Mouse (Mus musculus) heart, adult 9 months (tissue): ENCODE measurements around the gene Adgrb2.

Source experiments
- DNase-seq, 2 experiments: peaks; one replicate each; pipeline ENCODE4 v3.0.0; 2022; ENCODE audit warnings: low spot score in 2 of 2

The Adgrb2 gene

DNA sequence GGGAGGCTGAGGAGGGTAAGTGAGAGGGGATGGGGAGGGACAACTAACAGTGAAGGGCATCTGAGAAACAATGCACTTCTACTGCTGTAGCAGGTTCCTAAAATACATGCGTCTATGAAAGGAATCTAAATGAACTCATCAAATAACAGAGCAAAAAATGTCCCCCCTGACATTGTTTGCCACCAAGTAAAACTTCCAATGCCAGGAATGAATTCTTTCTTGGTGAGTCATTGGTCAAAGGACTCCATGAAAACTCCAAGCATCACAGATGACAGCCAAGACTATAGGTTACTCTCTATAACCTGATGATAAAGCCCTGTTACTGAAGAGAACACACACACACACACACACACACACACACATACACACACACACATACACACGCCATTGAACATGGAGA lies 46.5 kb downstream of the Adgrb2 start:
- DNase-seq: no peak

DNA sequence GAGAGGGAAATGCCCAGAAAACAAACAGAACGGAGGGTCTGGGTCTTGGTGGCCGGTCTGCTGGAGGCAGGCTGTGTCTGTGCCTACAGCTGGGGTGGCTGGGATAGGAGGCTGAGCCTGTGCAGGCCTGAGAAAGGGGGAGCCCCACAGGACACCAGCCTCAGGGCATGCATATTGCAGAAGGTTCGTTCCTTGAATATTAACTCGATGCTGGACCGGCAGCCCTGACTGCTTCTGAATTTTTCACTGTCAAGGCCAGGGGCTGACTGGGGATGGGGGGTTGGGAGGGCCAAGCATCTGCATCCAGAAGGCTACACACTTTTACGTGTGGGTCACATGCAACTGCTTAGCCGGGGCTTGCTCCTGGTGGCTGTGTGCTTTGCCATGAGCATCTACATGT lies 48.8 kb downstream of the Adgrb2 start:
- no peak for DNase-seq

- DNase-seq: peak; percentile 36 to 37
Observed at GRCm38 (mm10) chr4:130036112-130036511, 51.4 kb downstream of the Adgrb2 start.

GRCm38 (mm10) chr4:130036573-130037401 lies 52.1 kb downstream of the Adgrb2 start:
- peak; percentile 77 to 84 for DNase-seq

DNA sequence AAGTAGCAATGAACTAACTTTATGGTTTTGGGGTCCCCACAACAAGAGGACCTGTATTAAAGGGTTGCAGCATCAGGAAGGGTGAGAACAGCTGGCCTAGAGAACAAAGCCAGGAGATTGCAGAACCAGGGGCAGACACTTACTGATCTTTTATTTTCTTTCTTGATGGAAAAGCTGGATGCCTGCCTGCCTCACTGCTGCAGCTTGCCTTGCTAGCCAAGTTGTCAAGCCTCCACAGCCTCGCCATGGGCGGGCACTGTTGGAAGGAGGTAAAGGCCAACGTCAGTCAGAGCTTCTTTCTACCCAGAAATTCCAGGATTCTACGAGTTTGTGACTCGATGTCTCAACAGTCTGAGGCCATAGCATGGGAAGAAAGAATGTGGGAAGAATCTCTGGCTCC lies 54.7 kb downstream of the Adgrb2 start:
- no peak for DNase-seq

- no peak for DNase-seq
Observed at GRCm38 (mm10) chr4:130041076-130041475, 56.4 kb downstream of the Adgrb2 start.

GRCm38 (mm10) chr4:130044211-130044610 lies 59.5 kb downstream of the Adgrb2 start:
- DNase-seq: no peak

- peak; percentile 52 to 63 for DNase-seq
Observed at GRCm38 (mm10) chr4:130045609-130046008, 60.9 kb downstream of the Adgrb2 start.

GRCm38 (mm10) chr4:130047331-130048202 lies 62.9 kb downstream of the Adgrb2 start, which contains the start of gene Col16a1:
Gene Col16a1 (plus strand): TSS chr4:130047840.
- peak; percentile 89 to 92 for DNase-seq

DNA sequence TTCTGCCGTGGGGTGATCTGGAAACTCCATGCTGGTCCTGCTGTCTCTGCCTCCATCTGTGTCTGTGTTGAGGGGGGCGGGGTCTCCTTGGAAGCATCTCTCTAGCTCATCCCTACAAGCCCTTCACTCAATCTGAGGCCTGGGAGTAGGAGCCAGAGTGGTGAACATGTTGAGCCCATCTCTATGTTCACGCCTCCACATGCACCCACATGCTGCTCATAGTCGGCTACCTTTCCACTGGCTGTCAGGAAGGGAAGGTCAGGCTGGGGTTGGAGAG lies 63.5 kb downstream of the Adgrb2 start:
- no peak for DNase-seq

- peak; percentile 63 to 83 for DNase-seq
Observed at GRCm38 (mm10) chr4:130050056-130050824, 65.6 kb downstream of the Adgrb2 start.

GRCm38 (mm10) chr4:130052283-130052682 lies 67.6 kb downstream of the Adgrb2 start:
- no peak for DNase-seq

DNA sequence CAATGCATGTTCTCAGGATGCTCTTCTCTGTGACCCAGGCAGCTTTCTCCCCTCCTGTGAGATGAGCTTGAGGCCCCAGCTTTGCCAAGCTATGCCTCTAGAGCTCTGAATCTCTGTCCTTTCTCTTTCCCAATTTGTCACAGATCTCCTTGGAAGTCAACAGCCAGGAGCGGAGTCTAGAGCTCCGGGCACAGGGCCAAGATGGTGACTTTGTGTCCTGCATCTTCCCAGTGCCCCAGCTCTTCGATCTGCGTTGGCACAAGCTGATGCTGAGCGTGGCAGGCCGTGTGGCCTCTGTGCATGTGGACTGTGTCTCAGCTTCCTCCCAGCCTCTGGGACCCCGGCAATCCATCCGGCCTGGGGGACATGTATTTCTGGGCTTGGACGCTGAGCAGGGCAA lies 68.4 kb downstream of the Adgrb2 start:
- DNase-seq: no peak

DNA sequence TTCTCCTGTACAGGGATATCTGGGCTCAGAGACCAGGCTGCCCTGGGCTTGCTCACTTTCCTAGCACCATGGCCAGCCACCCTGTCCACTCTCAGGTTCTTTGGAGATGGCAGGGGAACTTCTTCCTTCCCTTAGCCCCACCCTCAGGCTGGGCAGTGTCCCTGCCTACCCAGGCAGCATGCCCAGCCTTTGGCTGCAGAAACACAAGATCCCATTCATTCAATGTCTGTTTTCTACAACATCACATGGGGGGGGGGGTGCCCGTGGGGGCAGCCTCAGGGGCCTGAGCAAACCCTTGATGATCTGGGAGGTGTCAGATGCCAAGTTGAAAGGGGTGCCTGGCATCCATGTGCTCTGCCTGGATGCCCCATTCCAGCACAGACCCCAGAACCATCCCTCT lies 70.1 kb downstream of the Adgrb2 start:
- DNase-seq: no peak

- no peak for DNase-seq
Observed at GRCm38 (mm10) chr4:130055160-130056010, 70.7 kb downstream of the Adgrb2 start.

DNA sequence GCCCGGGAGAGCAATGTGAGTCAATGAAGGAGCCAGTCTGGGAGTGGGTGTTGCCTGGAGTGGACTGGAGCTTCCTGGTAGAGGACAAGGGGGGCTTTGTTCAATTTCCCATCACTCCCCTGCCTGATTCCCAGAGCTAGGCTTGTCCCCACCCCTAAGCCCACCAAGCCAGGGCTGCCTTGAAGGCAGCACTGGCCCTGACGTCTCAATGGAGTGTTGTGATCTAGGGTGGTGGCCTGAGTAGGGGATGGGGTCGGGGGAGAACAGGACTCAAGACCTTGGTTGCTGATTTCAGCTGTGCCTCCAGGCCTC lies 71.3 kb downstream of the Adgrb2 start:
- no peak for DNase-seq

- DNase-seq: no peak
Observed at GRCm38 (mm10) chr4:130056471-130056870, 71.8 kb downstream of the Adgrb2 start.

- no peak for DNase-seq
Observed at GRCm38 (mm10) chr4:130060937-130061336, 76.3 kb downstream of the Adgrb2 start.

GRCm38 (mm10) chr4:130063191-130063590 lies 78.5 kb downstream of the Adgrb2 start:
- DNase-seq: no peak

DNA sequence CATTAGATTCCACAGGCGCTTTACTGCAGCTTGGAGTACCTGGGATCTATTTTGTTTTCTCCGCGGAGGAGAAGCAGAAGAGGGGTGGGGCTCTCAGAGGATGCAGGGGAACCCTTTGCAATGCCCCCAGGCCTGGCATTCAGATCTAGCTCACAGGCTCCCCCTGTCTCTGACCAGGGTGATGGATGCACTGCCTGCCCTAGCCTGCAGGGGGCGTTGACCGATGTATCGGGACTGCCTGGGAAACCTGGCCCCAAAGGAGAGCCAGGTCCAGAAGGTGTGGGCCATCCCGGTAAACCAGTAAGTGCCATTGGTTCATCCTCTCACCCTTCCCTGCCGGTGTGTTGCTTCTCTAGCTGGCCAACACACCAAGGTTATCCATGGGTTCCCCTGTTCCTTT lies 82.1 kb downstream of the Adgrb2 start:
- DNase-seq: no peak

DNA sequence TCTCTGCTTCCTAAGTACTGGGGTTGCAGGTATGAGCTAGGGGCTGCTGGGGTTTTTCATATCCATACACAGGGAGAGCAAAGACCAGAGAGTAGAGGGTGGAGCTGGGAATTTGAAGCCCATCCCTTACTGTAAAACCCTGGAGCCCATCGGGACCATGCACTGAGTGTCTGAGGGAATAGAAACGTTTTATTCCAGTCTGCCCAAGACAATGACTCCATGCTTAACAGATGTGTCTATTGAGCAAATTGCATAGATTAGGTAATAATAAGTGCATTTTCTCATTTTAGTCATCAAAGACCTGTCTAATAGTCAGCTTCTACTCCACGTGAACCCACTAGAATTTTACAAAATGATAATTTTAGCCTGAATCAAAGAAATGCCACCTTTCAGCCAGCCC lies 85.9 kb downstream of the Adgrb2 start:
- no peak for DNase-seq
